Mouse (Mus musculus) midbrain, embryonic 16.5 days (tissue): ENCODE data around the gene Rnase12. TPM values are rescaled to one million over a fixed set of nuclear protein-coding genes. Genes with fewer than 3 reads are reported as not detected.
A peak's percentile ranks its signal among the peaks of the same experiment; 100 is the strongest.

ENCODE experiments used
- ATAC-seq: fragments of 200-750 bp; cut with Nextera tagmentation; 2 replicates; pipeline ENCODE4 v1.8.0; 2017; ENCODE audit warnings: moderate TSS enrichment
- H3K27ac ChIP-seq: fragments of 300-500 bp; sonication (generic); 2 replicates; pipeline ENCODE4 v1.5.1; 2014; ENCODE audit warnings: mild to moderate bottlenecking, low read length, mixed read lengths
- H3K27me3 ChIP-seq: fragments of 300-500 bp; sonication (generic); 2 replicates; pipeline ENCODE4 v1.6.1; 2014; ENCODE audit warnings: low read depth, low read length, mixed read lengths; ENCODE audit not compliant: control insufficient read depth, insufficient read depth
- H3K36me3 ChIP-seq: fragments of 300-500 bp; sonication (generic); 2 replicates; pipeline ENCODE4 v1.6.1; 2014; ENCODE audit warnings: mild to moderate bottlenecking, low read length, moderate library complexity, mixed read lengths; ENCODE audit not compliant: control insufficient read depth, insufficient read depth
- H3K4me1 ChIP-seq: fragments of 300-500 bp; sonication (generic); 2 replicates; pipeline ENCODE4 v1.6.1; 2014; ENCODE audit warnings: mild to moderate bottlenecking, low read length, mixed read lengths; ENCODE audit not compliant: control insufficient read depth, insufficient read depth
- H3K4me2 ChIP-seq: fragments of 300-500 bp; sonication (generic); 2 replicates; pipeline ENCODE4 v1.6.1; 2014; ENCODE audit warnings: mild to moderate bottlenecking, low read length, mixed read lengths
- H3K4me3 ChIP-seq: fragments of 300-500 bp; sonication (generic); 2 replicates; pipeline ENCODE4 v1.5.1; 2014; ENCODE audit warnings: low read depth, mild to moderate bottlenecking, low read length, moderate library complexity, mixed read lengths
- H3K9ac ChIP-seq: fragments of 300-500 bp; sonication (generic); 2 replicates; pipeline ENCODE4 v1.6.1; 2014; ENCODE audit warnings: low read depth, low read length, mixed read lengths
- H3K9me3 ChIP-seq: fragments of 300-500 bp; sonication (generic); replicated peaks from 2 replicates; pipeline ENCODE4 v1.6.1; 2014; ENCODE audit warnings: mild to moderate bottlenecking, low read length, mixed read lengths; ENCODE audit not compliant: control insufficient read depth, poor library complexity, severe bottlenecking
- WGBS: fragments of 180-500 bp; shearing (Covaris S2); extraction: QIAGEN DNeasy Blood & Tissue Kit; methylation state at CpG from one replicate; pipeline ENCODE4 v1.1.7; 2014; 5-methylcytosine and 5-hydroxymethylcytosine counted together
- polyA plus RNA-seq: library from polyadenylated mRNA; unstranded; fragments of >200 nt; fragmentation: Nextera tagmentation; extraction: Ambion mirVana; gene quantifications from 2 replicates; pipeline ENCODE4 v1.2.1, GENCODE M21; 2015

Rnase12 gene
- polyA plus RNA-seq, 1 experiment from 2014 or later = not detected

GRCm38 (mm10) chr14:51088166-51088969 is 30.9 kb upstream of the Rnase12 start:
- peak overlapping the region; percentile 79 for H3K27ac ChIP-seq
- H3K27me3 ChIP-seq = peaks cover 6% of the 10 kb centered on the region
- H3K4me1 ChIP-seq = peaks cover 8% of the 10 kb centered on the region; the same call in 1 of the 2 replicates
- ATAC-seq = peak; percentile 39
- peak overlapping the region; percentile 66 for H3K4me2 ChIP-seq
- WGBS = 1% methylated on average over 23 of the region's 23 CpGs
- peak overlapping the region; percentile 59 for H3K4me3 ChIP-seq
- no peaks in the 10 kb centered on the region for H3K9me3 ChIP-seq
- peak overlapping the region; percentile 65 for H3K9ac ChIP-seq
- no peaks in the 10 kb centered on the region for H3K36me3 ChIP-seq

- Histone ChIP-seq H3K4me1 (peaks cover 8% of the 10 kb centered on the region; the same call in 1 of the 2 replicates), H3K4me2 (peak overlapping the region; percentile 66), H3K9me3 (no peaks in the 10 kb centered on the region), H3K27ac (no peak overlapping the region), H3K9ac (0 out of 2 replicates have a peak overlapping the region, but pooled peaks have one; percentile 23), H3K36me3 (no peaks in the 10 kb centered on the region), H3K27me3 (peaks cover 6% of the 10 kb centered on the region), H3K4me3 (peak overlapping the region; percentile 59)
- 8% methylated on average over 9 of the region's 9 CpGs for WGBS
- ATAC-seq = no peak
Measured at GRCm38 (mm10) chr14:51087762-51088161, 30.3 kb upstream of the Rnase12 start.

- Histone ChIP-seq H3K9ac (no peak overlapping the region), H3K4me1 (0 out of 2 replicates have a peak, but pooled peaks cover 2% of the 10 kb centered on the region), H3K9me3 (no peaks in the 10 kb centered on the region), H3K4me2 (no peak overlapping the region), H3K27me3 (peaks cover 6% of the 10 kb centered on the region), H3K4me3 (no peak overlapping the region), H3K36me3 (no peaks in the 10 kb centered on the region), H3K27ac (no peak overlapping the region)
- WGBS = 79% methylated on average over 4 of the region's 4 CpGs
- no peak for ATAC-seq
Measured at GRCm38 (mm10) chr14:51085911-51086310, 28.4 kb upstream of the Rnase12 start.

- Histone ChIP-seq H3K36me3 (no peaks in the 10 kb centered on the region), H3K4me1 (0 out of 2 replicates have a peak, but pooled peaks cover 2% of the 10 kb centered on the region), H3K27me3 (peaks cover 6% of the 10 kb centered on the region), H3K9me3 (no peaks in the 10 kb centered on the region), H3K4me3 (no peak overlapping the region), H3K9ac (no peak overlapping the region), H3K4me2 (no peak overlapping the region), H3K27ac (no peak overlapping the region)
- WGBS = 83% methylated on average over 2 of the region's 2 CpGs
- no peak for ATAC-seq
Measured at GRCm38 (mm10) chr14:51085086-51085485, 27.6 kb upstream of the Rnase12 start.

GRCm38 (mm10) chr14:51083805-51084204 is 26.3 kb upstream of the Rnase12 start:
- Histone ChIP-seq H3K9me3 (no peaks in the 10 kb centered on the region), H3K27me3 (peaks cover 6% of the 10 kb centered on the region), H3K36me3 (no peaks in the 10 kb centered on the region), H3K27ac (no peak overlapping the region), H3K9ac (no peak overlapping the region), H3K4me3 (peak overlapping the region; percentile 51), H3K4me1 (0 out of 2 replicates have a peak, but pooled peaks cover 2% of the 10 kb centered on the region), H3K4me2 (peak overlapping the region; percentile 74)
- ATAC-seq = no peak
- 10% methylated on average over 7 of the region's 7 CpGs for WGBS

- peak overlapping the region; percentile 74 for H3K4me2 ChIP-seq
- peak overlapping the region; percentile 61 for H3K9ac ChIP-seq
- no peak overlapping the region for H3K27ac ChIP-seq
- H3K36me3 ChIP-seq = no peaks in the 10 kb centered on the region
- H3K4me1 ChIP-seq = 0 out of 2 replicates have a peak, but pooled peaks cover 2% of the 10 kb centered on the region
- no peaks in the 10 kb centered on the region for H3K9me3 ChIP-seq
- WGBS = 2% methylated on average over 40 of the region's 40 CpGs
- peaks cover 6% of the 10 kb centered on the region for H3K27me3 ChIP-seq
- peak; percentile 79 for ATAC-seq
- H3K4me3 ChIP-seq = peak overlapping the region; percentile 51
Measured at GRCm38 (mm10) chr14:51082599-51083581, 25.4 kb upstream of the Rnase12 start.

- Histone ChIP-seq H3K27me3 (peaks cover 6% of the 10 kb centered on the region), H3K27ac (no peak overlapping the region), H3K9me3 (no peaks in the 10 kb centered on the region), H3K4me3 (no peak overlapping the region), H3K4me2 (no peak overlapping the region), H3K9ac (no peak overlapping the region), H3K36me3 (no peaks in the 10 kb centered on the region), H3K4me1 (no peaks in the 10 kb centered on the region)
- 90% methylated on average over 2 of the region's 2 CpGs for WGBS
- no peak for ATAC-seq
Measured at GRCm38 (mm10) chr14:51081035-51081434, 23.6 kb upstream of the Rnase12 start.

- Histone ChIP-seq H3K4me2 (no peak overlapping the region), H3K9ac (no peak overlapping the region), H3K36me3 (no peaks in the 10 kb centered on the region), H3K9me3 (no peaks in the 10 kb centered on the region), H3K27ac (no peak overlapping the region), H3K27me3 (peaks cover 3% of the 10 kb centered on the region; the same call in 1 of the 2 replicates), H3K4me3 (no peak overlapping the region), H3K4me1 (no peaks in the 10 kb centered on the region)
- 97% methylated on average over 1 of the region's 1 CpGs for WGBS
- ATAC-seq = no peak
Measured at GRCm38 (mm10) chr14:51079180-51079579, 21.7 kb upstream of the Rnase12 start.
